Mouse (Mus musculus) hindbrain, embryonic 14.5 days (tissue): ENCODE data around the gene Tectb. TPM values are rescaled to one million over a fixed set of nuclear protein-coding genes. Genes with fewer than 3 reads are reported as not detected.

ENCODE experiments used
- microRNA-seq: library from miRNA; unstranded; fragments of <30 nt; microRNA quantifications from one replicate; pipeline ENCODE4, GENCODE M21; 2016
- polyA plus RNA-seq: library from polyadenylated mRNA; unstranded; fragments of >200 nt; fragmentation: Nextera tagmentation; extraction: Ambion mirVana; gene quantifications from 2 replicates; pipeline ENCODE4 v1.2.1, GENCODE M21; 2014

Gene Tectb
- polyA plus RNA-seq, 1 experiment from 2014 or later = 0.37 TPM

Small RNA genes within 50 kb of the gene (microRNA-seq; reads per million reads assigned to microRNA genes)
- 0.81 reads per million for gene Mir6715

Other genes with a start within 250 kb of the Tectb start
- gene Gpam, start 53.5 kb upstream of the Tectb start, polyA plus RNA-seq = 26.8 and 29.3 TPM in 2 replicates
- 0.08 and 0.09 TPM in 2 replicates for gene Gucy2g, start 60.5 kb downstream of the Tectb start, polyA plus RNA-seq
- gene Acsl5, start 71.2 kb downstream of the Tectb start, polyA plus RNA-seq = 17.3 and 23.4 TPM in 2 replicates
- 66.3 and 69.0 TPM in 2 replicates for gene Zdhhc6, start 135.3 kb downstream of the Tectb start, polyA plus RNA-seq
- gene Vti1a, start 135.6 kb downstream of the Tectb start, polyA plus RNA-seq = 32.1 and 35.4 TPM in 2 replicates